Mouse (Mus musculus) heart, embryonic 16.5 days (tissue): ENCODE measurements around the gene Lce1a1. TPM values are rescaled to one million over a fixed set of nuclear protein-coding genes. Genes with fewer than 3 reads are reported as not detected.
"Not testable (repeated sequence)": the region's sequence is repeated elsewhere in the genome, so short reads cannot be mapped to it uniquely, and the experiment has no call there.

ENCODE experiments used
- ATAC-seq: fragments of 200-750 bp; cut with Nextera tagmentation; replicated peaks from 2 replicates; pipeline ENCODE4 v1.8.0; 2017; ENCODE audit warnings: moderate number of reproducible peaks; ENCODE audit not compliant: insufficient read depth, low FRiP score; ENCODE audit errors: extremely low read depth
- H3K27ac ChIP-seq: fragments of 300-500 bp; sonication (generic); 2 replicates; pipeline ENCODE4 v1.5.1; 2014; ENCODE audit warnings: mild to moderate bottlenecking, low read length, control low read depth, moderate library complexity
- H3K27me3 ChIP-seq: fragments of 300-500 bp; sonication (generic); 2 replicates; pipeline ENCODE4 v1.6.1; 2014; ENCODE audit warnings: low read length, mixed read lengths; ENCODE audit not compliant: control insufficient read depth, insufficient read depth
- H3K36me3 ChIP-seq: fragments of 300-500 bp; sonication (generic); 2 replicates; pipeline ENCODE4 v1.6.1; 2014; ENCODE audit not compliant: control insufficient read depth, insufficient read depth
- H3K4me1 ChIP-seq: fragments of 300-500 bp; sonication (generic); 2 replicates; pipeline ENCODE4 v1.6.1; 2014; ENCODE audit warnings: low read length, mixed read lengths; ENCODE audit not compliant: control insufficient read depth, insufficient read depth
- H3K4me2 ChIP-seq: fragments of 300-500 bp; sonication (generic); 2 replicates; pipeline ENCODE4 v1.6.1; 2014; ENCODE audit warnings: low read depth, mild to moderate bottlenecking, control low read depth, low read length
- H3K4me3 ChIP-seq: fragments of 300-500 bp; sonication (generic); 2 replicates; pipeline ENCODE4 v1.5.1; 2014; ENCODE audit warnings: mild to moderate bottlenecking, control low read depth, low read length
- H3K9ac ChIP-seq: fragments of 300-500 bp; sonication (generic); 2 replicates; pipeline ENCODE4 v1.6.1; 2014; ENCODE audit warnings: low read length, control low read depth
- H3K9me3 ChIP-seq: fragments of 300-500 bp; sonication (generic); replicated peaks from 2 replicates; pipeline ENCODE4 v1.6.1; 2016; ENCODE audit warnings: low read length; ENCODE audit not compliant: control insufficient read depth
- WGBS: fragments of 180-500 bp; shearing (Covaris S2); extraction: QIAGEN DNeasy Blood & Tissue Kit; methylation state at CpG from one replicate; pipeline ENCODE4 v1.1.7; 2014; 5-methylcytosine and 5-hydroxymethylcytosine counted together
- polyA plus RNA-seq: library from polyadenylated mRNA; unstranded; fragments of >200 nt; fragmentation: Nextera tagmentation; extraction: Ambion mirVana; gene quantifications from 2 replicates; pipeline ENCODE4 v1.2.1, GENCODE M21; 2015

The Lce1a1 gene
- polyA plus RNA-seq, result not detected in 2 replicates

GRCm38 (mm10) chr3:92648207-92648606 lies at the start of gene Lce1a1:
Lce1a1 (minus strand) TSS chr3:92648307.
- H3K27me3 ChIP-seq, result no peaks in the 10 kb centered on the region
- H3K9ac ChIP-seq, result no peak within 1 kb of the TSS
- H3K4me2 ChIP-seq, result no peak within 1 kb of the TSS
- 73% methylated on average over 1 of the region's 1 CpGs for WGBS
- no peaks in the 10 kb centered on the region for H3K9me3 ChIP-seq
- ATAC-seq, result no peak
- no peaks in the 10 kb centered on the region for H3K4me1 ChIP-seq
- H3K4me3 ChIP-seq, result no peak within 1 kb of the TSS
- H3K27ac ChIP-seq, result no peak within 1 kb of the TSS
- H3K36me3 ChIP-seq, result no peaks in the 10 kb centered on the region

GRCm38 (mm10) chr3:92694613-92695012 lies 46.5 kb upstream of the Lce1a1 start:
- WGBS, result 14% methylated on average over 1 of the region's 1 CpGs
- no peaks in the 10 kb centered on the region for H3K27me3 ChIP-seq

GRCm38 (mm10) chr3:92691688-92692087 lies 43.6 kb upstream of the Lce1a1 start:
- H3K4me3 ChIP-seq, result no peak overlapping the region
- no peaks in the 10 kb centered on the region for H3K27me3 ChIP-seq
- no peaks in the 10 kb centered on the region for H3K36me3 ChIP-seq
- no peak overlapping the region for H3K4me2 ChIP-seq
- no peaks in the 10 kb centered on the region for H3K9me3 ChIP-seq
- H3K9ac ChIP-seq, result no peak overlapping the region
- H3K27ac ChIP-seq, result no peak overlapping the region
- ATAC-seq, result no peak
- H3K4me1 ChIP-seq, result no peaks in the 10 kb centered on the region

More at GRCm38 (mm10) chr3:92694613-92695012, 46.5 kb upstream of the Lce1a1 start:
- no peaks in the 10 kb centered on the region for H3K4me1 ChIP-seq
- no peaks in the 10 kb centered on the region for H3K36me3 ChIP-seq
- no peak overlapping the region for H3K9ac ChIP-seq
- H3K9me3 ChIP-seq, result no peaks in the 10 kb centered on the region
- ATAC-seq, result no peak
- H3K27ac ChIP-seq, result no peak overlapping the region
- no peak overlapping the region for H3K4me3 ChIP-seq
- no peak overlapping the region for H3K4me2 ChIP-seq

- not testable (repeated sequence) for H3K9me3 ChIP-seq, H3K4me2 ChIP-seq, H3K4me3 ChIP-seq, H3K27ac ChIP-seq, H3K4me1 ChIP-seq, H3K27me3 ChIP-seq, H3K9ac ChIP-seq, H3K36me3 ChIP-seq, ATAC-seq
- WGBS, result 62% methylated on average over 16 of the region's 16 CpGs
Measured at GRCm38 (mm10) chr3:92689154-92689553, 41.0 kb upstream of the Lce1a1 start.

- Histone ChIP-seq H3K27ac (no peak within 1 kb of the TSS), H3K36me3 (no peaks in the 10 kb centered on the region), H3K4me3 (no peak within 1 kb of the TSS), H3K27me3 (no peaks in the 10 kb centered on the region), H3K4me1 (no peaks in the 10 kb centered on the region), H3K4me2 (no peak within 1 kb of the TSS), H3K9ac (no peak within 1 kb of the TSS), H3K9me3 (no peaks in the 10 kb centered on the region)
- 62% methylated on average over 2 of the region's 2 CpGs for WGBS
- ATAC-seq, result no peak
Measured at GRCm38 (mm10) chr3:92687110-92687509, 39.0 kb upstream of the Lce1a1 start, which contains the start of gene Lce1d. Lce1d (minus strand) TSS chr3:92687210.

- H3K27ac ChIP-seq, result no peak within 1 kb of the TSS
- H3K4me3 ChIP-seq, result no peak within 1 kb of the TSS
- no peak within 1 kb of the TSS for H3K9ac ChIP-seq
- no peak for ATAC-seq
- no peaks in the 10 kb centered on the region for H3K27me3 ChIP-seq
- H3K36me3 ChIP-seq, result no peaks in the 10 kb centered on the region
- 73% methylated on average over 4 of the region's 4 CpGs for WGBS
- H3K4me1 ChIP-seq, result no peaks in the 10 kb centered on the region
- no peak within 1 kb of the TSS for H3K4me2 ChIP-seq
- H3K9me3 ChIP-seq, result no peaks in the 10 kb centered on the region
Measured at GRCm38 (mm10) chr3:92678947-92679346, 30.8 kb upstream of the Lce1a1 start, which contains the start of gene Lce1c. Lce1c (plus strand) TSS chr3:92679247.

- Histone ChIP-seq H3K27me3 (no peaks in the 10 kb centered on the region), H3K4me1 (no peaks in the 10 kb centered on the region), H3K27ac (no peak within 1 kb of the TSS), H3K9ac (no peak within 1 kb of the TSS), H3K9me3 (no peaks in the 10 kb centered on the region), H3K36me3 (no peaks in the 10 kb centered on the region), H3K4me2 (no peak within 1 kb of the TSS), H3K4me3 (no peak within 1 kb of the TSS)
- no peak for ATAC-seq
Measured at GRCm38 (mm10) chr3:92670215-92670614, 22.1 kb upstream of the Lce1a1 start, which contains the start of gene Lce1a2. Lce1a2 (minus strand) TSS chr3:92670315.

- H3K9me3 ChIP-seq, result no peaks in the 10 kb centered on the region
- H3K36me3 ChIP-seq, result no peaks in the 10 kb centered on the region
- H3K27ac ChIP-seq, result no peak within 1 kb of the TSS
- no peak within 1 kb of the TSS for H3K9ac ChIP-seq
- no peaks in the 10 kb centered on the region for H3K4me1 ChIP-seq
- no peak for ATAC-seq
- H3K27me3 ChIP-seq, result no peaks in the 10 kb centered on the region
- H3K4me3 ChIP-seq, result no peak within 1 kb of the TSS
- H3K4me2 ChIP-seq, result no peak within 1 kb of the TSS
Measured at GRCm38 (mm10) chr3:92656826-92657225, 8.7 kb upstream of the Lce1a1 start, which contains the start of gene Lce1b. Lce1b (minus strand) TSS chr3:92656926.

- Histone ChIP-seq H3K4me2 (no peak overlapping the region), H3K4me1 (no peaks in the 10 kb centered on the region), H3K27me3 (no peaks in the 10 kb centered on the region), H3K4me3 (no peak overlapping the region), H3K36me3 (no peaks in the 10 kb centered on the region), H3K27ac (no peak overlapping the region), H3K9ac (no peak overlapping the region), H3K9me3 (no peaks in the 10 kb centered on the region)
- ATAC-seq, result no peak
- WGBS, result 89% methylated on average over 15 of the region's 15 CpGs
Measured at GRCm38 (mm10) chr3:92639854-92640253, 8.3 kb downstream of the Lce1a1 start.

- H3K27ac ChIP-seq, result no peak overlapping the region
- no peaks in the 10 kb centered on the region for H3K9me3 ChIP-seq
- H3K4me1 ChIP-seq, result no peaks in the 10 kb centered on the region
- no peaks in the 10 kb centered on the region for H3K27me3 ChIP-seq
- H3K4me3 ChIP-seq, result no peak overlapping the region
- H3K36me3 ChIP-seq, result no peaks in the 10 kb centered on the region
- no peak overlapping the region for H3K9ac ChIP-seq
- ATAC-seq, result no peak
- WGBS, result 74% methylated on average over 3 of the region's 3 CpGs
- no peak overlapping the region for H3K4me2 ChIP-seq
Measured at GRCm38 (mm10) chr3:92638653-92638991, 9.5 kb downstream of the Lce1a1 start.
